Mouse (Mus musculus) brain, embryonic 14.5 days (tissue): Measurements from ENCODE around the gene Pknox2. TPM values are rescaled to one million over a fixed set of nuclear protein-coding genes. Genes with fewer than 3 reads are reported as not detected.

Source experiments
- DNase-seq: peaks from one replicate; pipeline ENCODE4 v3.0.0-alpha.2; 2011; ENCODE audit warnings: low read depth
- CTCF ChIP-seq: fragments of 200-500 bp; IDR thresholded peaks from 2 replicates; pipeline ENCODE4 v1.5.1; 2012; ENCODE audit warnings: inconsistent platforms, mild to moderate bottlenecking, moderate library complexity, borderline replicate concordance; ENCODE audit not compliant: insufficient read depth, insufficient read length; ENCODE audit errors: extremely low read depth
- POLR2A ChIP-seq: fragments of 200-500 bp; IDR thresholded peaks from 2 replicates; pipeline ENCODE4 v1.6.1; 2012; ENCODE audit warnings: mild to moderate bottlenecking, inconsistent platforms, borderline replicate concordance; ENCODE audit not compliant: poor library complexity, insufficient read depth, insufficient read length, severe bottlenecking; ENCODE audit errors: extremely low read depth
- polyA plus RNA-seq: library from polyadenylated mRNA; depleted of rRNA; stranded (reverse); fragments of >200 nt; gene quantifications from 2 replicates; pipeline ENCODE4 v1.2.3, GENCODE M21; 2012

Gene Pknox2
- polyA plus RNA-seq, 1 experiment, result 38.3 TPM

GRCm38 (mm10) chr9:36948181-36948580 is 199.0 kb downstream of the Pknox2 start:
- DNase-seq, result no peak
- no peak for TF ChIP-seq CTCF
- no peak for TF ChIP-seq POLR2A

- DNase-seq, result no peak
- no peak for TF ChIP-seq CTCF
- TF ChIP-seq POLR2A, result no peak
Observed at GRCm38 (mm10) chr9:36947056-36947694, 200.0 kb downstream of the Pknox2 start.

- DNase-seq, result no peak
- TF ChIP-seq CTCF (no peak), POLR2A (no peak)
Observed at GRCm38 (mm10) chr9:36944843-36945242, 202.4 kb downstream of the Pknox2 start.

- DNase-seq, result no peak
- TF ChIP-seq POLR2A, result no peak
- no peak for TF ChIP-seq CTCF
Observed at GRCm38 (mm10) chr9:36942561-36942960, 204.6 kb downstream of the Pknox2 start.

GRCm38 (mm10) chr9:36942131-36942530 is 205.1 kb downstream of the Pknox2 start:
- TF ChIP-seq CTCF (no peak), POLR2A (no peak)
- DNase-seq, result no peak

GRCm38 (mm10) chr9:36941565-36941964 is 205.6 kb downstream of the Pknox2 start:
- peak; percentile 39 for DNase-seq
- TF ChIP-seq CTCF, result no peak
- no peak for TF ChIP-seq POLR2A

GRCm38 (mm10) chr9:36938601-36939078 is 208.6 kb downstream of the Pknox2 start:
- peak; percentile 59 for DNase-seq
- TF ChIP-seq CTCF (no peak), POLR2A (no peak)

- TF ChIP-seq POLR2A, result no peak
- peak; percentile 72; the same call in 1 of the 2 replicates for TF ChIP-seq CTCF
- peak; percentile 92 for DNase-seq
Observed at GRCm38 (mm10) chr9:36933813-36934493, 213.3 kb downstream of the Pknox2 start.

GRCm38 (mm10) chr9:36932950-36933812 is 214.0 kb downstream of the Pknox2 start:
- TF ChIP-seq CTCF, result no peak
- no peak for TF ChIP-seq POLR2A
- no peak for DNase-seq

GRCm38 (mm10) chr9:36931657-36932056 is 215.6 kb downstream of the Pknox2 start:
- DNase-seq, result no peak
- TF ChIP-seq POLR2A (no peak), CTCF (no peak)

GRCm38 (mm10) chr9:36923753-36924152 is 223.5 kb downstream of the Pknox2 start:
- no peak for TF ChIP-seq CTCF
- TF ChIP-seq POLR2A, result no peak
- DNase-seq, result no peak

GRCm38 (mm10) chr9:36921718-36922415 is 225.3 kb downstream of the Pknox2 start:
- DNase-seq, result peak; percentile 82
- no peak for TF ChIP-seq CTCF
- no peak for TF ChIP-seq POLR2A

- peak; percentile 66 for DNase-seq
- TF ChIP-seq POLR2A (no peak), CTCF (no peak)
Observed at GRCm38 (mm10) chr9:36919472-36919871, 227.7 kb downstream of the Pknox2 start.

GRCm38 (mm10) chr9:36918582-36918981 is 228.6 kb downstream of the Pknox2 start:
- no peak for DNase-seq
- no peak for TF ChIP-seq POLR2A
- TF ChIP-seq CTCF, result no peak
